Comparison of ENCODE assay signal across 11 mouse cellular contexts in the genomic region with DNA sequence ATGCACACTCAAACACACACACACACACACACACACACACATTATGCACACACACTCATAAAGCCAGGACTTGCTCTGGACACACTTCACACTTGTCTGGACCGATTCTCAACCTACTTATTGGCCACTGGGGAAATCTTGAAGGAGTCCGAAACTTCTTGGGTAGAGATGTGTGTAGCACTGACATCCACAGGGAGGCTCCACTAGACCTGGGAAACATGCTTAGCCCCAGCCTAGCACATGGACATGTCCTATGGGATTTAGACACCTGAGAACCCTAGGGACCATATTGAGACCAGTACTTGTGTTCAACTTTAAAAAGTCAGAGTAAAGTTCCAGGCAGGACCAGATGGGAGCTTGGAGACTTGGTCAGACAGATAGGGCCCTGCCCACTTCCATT. TPM values are rescaled to one million over a fixed set of nuclear protein-coding genes. Genes with fewer than 3 reads are reported as not detected.
A peak's percentile ranks its signal among the peaks of the same experiment; 100 is the strongest.
DNase-seq lines count a peak whose midpoint lies in the region; ATAC-seq and TF ChIP-seq lines count a peak whose summit lies in the region.
"Had no signal": no experiment of that assay in that cellular context is flagged by ENCODE, and none has a peak within 500 bp of the region (broad histone marks: within the 10 kb centered on the region; RNA-seq: fewer than 3 reads in every experiment).

No protein-coding gene starts in this region.

- TF ChIP-seq POLR2A in heart, adult 2 months (IDR thresholded peaks at IDR 0.05; ENCODE audit: insufficient read depth, low read depth, low read length), result no peak

- no peak overlapping the region for H3K4me3 ChIP-seq in heart, adult 2 months
- no peak overlapping the region for H3K4me3 ChIP-seq in liver, postnatal 0 days (ENCODE audit: low read depth, low read length)
- H3K4me3 ChIP-seq in liver, embryonic 12.5 days, result no peak overlapping the region
- no peak overlapping the region for H3K4me3 ChIP-seq in stomach, embryonic 14.5 days (ENCODE audit: low read depth, low read length)
- H3K4me3 ChIP-seq: kidney, embryonic 15.5 days; limb, embryonic 15.5 days; midbrain, embryonic 12.5 days had no signal

- H3K9me3 ChIP-seq in liver, postnatal 0 days (ENCODE audit: low read length), result no peaks in the 10 kb centered on the region
- H3K9me3 ChIP-seq in liver, embryonic 12.5 days (replicated peaks), result no peaks in the 10 kb centered on the region
- H3K9me3 ChIP-seq in stomach, embryonic 14.5 days (ENCODE audit: control insufficient read depth, low read depth, low read length), result no peaks in the 10 kb centered on the region
- H3K9me3 ChIP-seq: kidney, embryonic 15.5 days; limb, embryonic 15.5 days; midbrain, embryonic 12.5 days had no signal

- ATAC-seq in liver, postnatal 0 days, result no peak
- ATAC-seq in liver, embryonic 12.5 days, result no peak
- ATAC-seq in stomach, embryonic 14.5 days (ENCODE audit: insufficient number of reproducible peaks, insufficient read depth, low FRiP score, low read depth), result peak; percentile 59; the same call in 1 of the 2 replicates

- H3K9ac ChIP-seq in heart, adult 2 months (ENCODE audit: low read depth, low read length), result no peak overlapping the region
- no peak overlapping the region for H3K9ac ChIP-seq in liver, postnatal 0 days (replicated peaks)
- H3K9ac ChIP-seq in liver, embryonic 12.5 days, result no peak overlapping the region
- no peak overlapping the region for H3K9ac ChIP-seq in stomach, embryonic 14.5 days (replicated peaks; ENCODE audit: low read depth, low read length)
- H3K9ac ChIP-seq: kidney, embryonic 15.5 days; limb, embryonic 15.5 days; midbrain, embryonic 12.5 days had no signal

- no peaks in the 10 kb centered on the region for H3K36me3 ChIP-seq in heart, adult 2 months (ENCODE audit: control insufficient read depth, insufficient read depth, low read length)
- H3K36me3 ChIP-seq in liver, postnatal 0 days (replicated peaks; ENCODE audit: insufficient read depth, low read length), result no peaks in the 10 kb centered on the region
- no peaks in the 10 kb centered on the region for H3K36me3 ChIP-seq in liver, embryonic 12.5 days
- no peaks in the 10 kb centered on the region for H3K36me3 ChIP-seq in stomach, embryonic 14.5 days (ENCODE audit: control insufficient read depth, insufficient read depth, low read length)
- H3K36me3 ChIP-seq: kidney, embryonic 15.5 days; limb, embryonic 15.5 days; midbrain, embryonic 12.5 days had no signal

- TF ChIP-seq EP300 in heart, adult 2 months (IDR thresholded peaks at IDR 0.05; ENCODE audit: insufficient read depth, low read depth, low read length), result no peak
- no peak for TF ChIP-seq EP300 in liver, postnatal 0 days (IDR thresholded peaks at IDR 0.05; ENCODE audit: low read depth)

- no peak overlapping the region for H3K27ac ChIP-seq in heart, adult 2 months
- no peak overlapping the region for H3K27ac ChIP-seq in liver, postnatal 0 days (ENCODE audit: low read depth)
- no peak overlapping the region for H3K27ac ChIP-seq in liver, embryonic 12.5 days
- no peak overlapping the region for H3K27ac ChIP-seq in stomach, embryonic 14.5 days (ENCODE audit: low read length)
- H3K27ac ChIP-seq: kidney, embryonic 15.5 days; limb, embryonic 15.5 days; midbrain, embryonic 12.5 days had no signal

- no peaks in the 10 kb centered on the region for H3K27me3 ChIP-seq in heart, adult 2 months (ENCODE audit: control insufficient read depth, insufficient read depth, low read length)
- H3K27me3 ChIP-seq in liver, postnatal 0 days (ENCODE audit: insufficient read depth, low read length), result no peaks in the 10 kb centered on the region
- H3K27me3 ChIP-seq in liver, embryonic 12.5 days (replicated peaks), result no peaks in the 10 kb centered on the region
- no peaks in the 10 kb centered on the region for H3K27me3 ChIP-seq in stomach, embryonic 14.5 days (ENCODE audit: control insufficient read depth, insufficient read depth, low read length)
- H3K27me3 ChIP-seq: kidney, embryonic 15.5 days; limb, embryonic 15.5 days had no signal

- H3K4me1 ChIP-seq in heart, adult 2 months (ENCODE audit: control insufficient read depth, insufficient read depth, low read length), result peaks cover 2% of the 10 kb centered on the region
- H3K4me1 ChIP-seq in liver, postnatal 0 days (ENCODE audit: insufficient read depth), result peaks cover 5% of the 10 kb centered on the region; the same call in 1 of the 2 replicates
- no peaks in the 10 kb centered on the region; the same call in 1 of the 2 replicates for H3K4me1 ChIP-seq in liver, embryonic 12.5 days
- H3K4me1 ChIP-seq in stomach, embryonic 14.5 days (ENCODE audit: control insufficient read depth, insufficient read depth, low read length), result 0 out of 2 replicates have a peak, but pooled peaks cover 2% of the 10 kb centered on the region
- H3K4me1 ChIP-seq: limb, embryonic 15.5 days; midbrain, embryonic 12.5 days had no signal

- H3K79me2 ChIP-seq in heart, adult 2 months (replicated peaks; ENCODE audit: control insufficient read depth, insufficient read depth, low read length), result no peaks in the 10 kb centered on the region

- intact Hi-C loops in heart, adult 2 months (cut with DNase I), result no loop called here
- intact Hi-C loops in heart, postnatal 14 days (cut with DNase I), result no loop called here

- H3K4me2 ChIP-seq in liver, postnatal 0 days (ENCODE audit: low read depth, low read length), result no peak overlapping the region
- no peak overlapping the region for H3K4me2 ChIP-seq in liver, embryonic 12.5 days
- H3K4me2 ChIP-seq in stomach, embryonic 14.5 days (replicated peaks; ENCODE audit: low read depth, low read length), result no peak overlapping the region
- H3K4me2 ChIP-seq: kidney, embryonic 15.5 days; limb, embryonic 15.5 days; midbrain, embryonic 12.5 days had no signal

- 70% methylated on average over 2 of the region's 2 CpGs for WGBS in heart, adult 2 months
- 60% methylated on average over 2 of the region's 2 CpGs for WGBS in liver, postnatal 0 days (ENCODE audit: insufficient replicate concordance)
- 62% methylated on average over 2 of the region's 2 CpGs for WGBS in liver, embryonic 12.5 days (ENCODE audit: insufficient replicate concordance)
- 69% methylated on average over 2 of the region's 2 CpGs for WGBS in stomach, embryonic 14.5 days

- peak; percentile 39 for TF ChIP-seq CTCF in heart, adult 2 months (IDR thresholded peaks at IDR 0.05)
- TF ChIP-seq CTCF in liver, postnatal 0 days (IDR thresholded peaks at IDR 0.05; ENCODE audit: low read depth), result peak; percentile 53

- peak; percentile 20 to 52 for DNase-seq in adrenal gland, adult (ENCODE audit: inconsistent age in 2 of 2, low spot score in 1 of 2)
- DNase-seq in adrenal gland, postnatal 25 days, result no peak
- DNase-seq in heart, adult 2 months, result no peak
- no peak for DNase-seq in heart, postnatal 14 days
- no peak for DNase-seq in liver, postnatal 0 days
- no peak for DNase-seq in thymus, postnatal 25 days

RNA-seq across cellular contexts. Expression of a gene that starts 43.1 kb away (rescaled TPM):
- total RNA-seq in adrenal gland, postnatal 25 days (2021), result 54.2 and 59.3 TPM in 2 replicates
- total RNA-seq in heart, adult 2 months (2021), result 10 to 100 TPM; 21.2 to 24.0 TPM
- polyA plus RNA-seq in heart, adult 2 months (2012; rRNA removed), result 51.2 and 90.8 TPM in 2 replicates
- 10 to 100 TPM; 17.7 to 18.4 TPM for total RNA-seq in heart, postnatal 14 days (2021)
- 42.8 and 45.0 TPM in 2 replicates for polyA plus RNA-seq in liver, postnatal 0 days (2015; fragmentation: Nextera tagmentation; extraction: Ambion mirVana)
- polyA plus RNA-seq in liver, embryonic 12.5 days (2016; fragmentation: Nextera tagmentation; extraction: Ambion mirVana), result 35.9 and 36.4 TPM in 2 replicates
- polyA plus RNA-seq in stomach, embryonic 14.5 days (2014; fragmentation: Nextera tagmentation; extraction: Ambion mirVana), result 94.8 and 98.5 TPM in 2 replicates

Comparison
In these comparisons a context has a peak if more than half of its experiments do, and no peak if none do; other contexts are left out.
1. DNase-seq: peak in adrenal gland, adult (2 of 2); none in adrenal gland, postnatal 25 days (single experiment), heart, adult 2 months (0 of 2), heart, postnatal 14 days (0 of 2), liver, postnatal 0 days (single experiment) and thymus, postnatal 25 days (single experiment).